Mouse (Mus musculus) forelimb bud, embryonic 11.5 days (tissue): ENCODE measurements at regions not wholly inside any gene's neighbourhood (a gene's known extent, or its start where the extent isn't known, plus 50 kb on each side); places are given as distances from the start of the nearest gene placed in this dataset.

Experiments
- DNase-seq: peaks from one replicate; pipeline ENCODE4 v3.0.0-alpha.2; 2012; ENCODE audit warnings: low read depth, low spot score

- DNase-seq: no peak
These were observed 185.5 kb upstream of the Rnd3 start for GRCm38 (mm10) chr2:51334437-51334836.

- DNase-seq: no peak
These were observed 178.2 kb upstream of the Rnd3 start for GRCm38 (mm10) chr2:51327081-51327480.

GRCm38 (mm10) chr2:51321676-51322075 is 172.8 kb upstream of the Rnd3 start:
- DNase-seq: no peak

- peak; percentile 19 for DNase-seq
These were observed 167.5 kb upstream of the Rnd3 start for GRCm38 (mm10) chr2:51316452-51316851.

- DNase-seq: no peak
These were observed 164.5 kb upstream of the Rnd3 start for GRCm38 (mm10) chr2:51313414-51313813.

- DNase-seq: no peak
These were observed 157.3 kb upstream of the Rnd3 start for GRCm38 (mm10) chr2:51306257-51306656.

GRCm38 (mm10) chr2:51305411-51305810 is 156.5 kb upstream of the Rnd3 start:
- no peak for DNase-seq

GRCm38 (mm10) chr2:51304694-51305093 is 155.8 kb upstream of the Rnd3 start:
- DNase-seq: no peak

GRCm38 (mm10) chr2:51290659-51291260 is 141.8 kb upstream of the Rnd3 start:
- DNase-seq: no peak

- no peak for DNase-seq
These were observed 139.8 kb upstream of the Rnd3 start for GRCm38 (mm10) chr2:51288678-51289077.

GRCm38 (mm10) chr2:51285632-51286031 is 136.7 kb upstream of the Rnd3 start:
- no peak for DNase-seq

- no peak for DNase-seq
These were observed 135.9 kb upstream of the Rnd3 start for GRCm38 (mm10) chr2:51284781-51285225.

- no peak for DNase-seq
These were observed 130.6 kb upstream of the Rnd3 start for GRCm38 (mm10) chr2:51279396-51280045.

GRCm38 (mm10) chr2:51278824-51279223 is 129.9 kb upstream of the Rnd3 start:
- no peak for DNase-seq

- no peak for DNase-seq
These were observed 129.4 kb upstream of the Rnd3 start for GRCm38 (mm10) chr2:51278356-51278755.

GRCm38 (mm10) chr2:51276591-51276990 is 127.7 kb upstream of the Rnd3 start:
- no peak for DNase-seq

- no peak for DNase-seq
These were observed 124.4 kb upstream of the Rnd3 start for GRCm38 (mm10) chr2:51273300-51273699.

- DNase-seq: peak; percentile 41
These were observed 119.6 kb upstream of the Rnd3 start for GRCm38 (mm10) chr2:51268532-51268931.

GRCm38 (mm10) chr2:51267662-51268061 is 118.8 kb upstream of the Rnd3 start:
- peak; percentile 76 for DNase-seq

- DNase-seq: no peak
These were observed 113.6 kb upstream of the Rnd3 start for GRCm38 (mm10) chr2:51262506-51262905.

GRCm38 (mm10) chr2:51250798-51251197 is 101.9 kb upstream of the Rnd3 start:
- no peak for DNase-seq

GRCm38 (mm10) chr2:51241573-51241972 is 92.7 kb upstream of the Rnd3 start:
- DNase-seq: no peak

GRCm38 (mm10) chr2:51240000-51240399 is 91.1 kb upstream of the Rnd3 start:
- no peak for DNase-seq
